Mouse (Mus musculus) cerebellum, adult 2 months (tissue): ENCODE measurements at regions not wholly inside any gene's neighbourhood (a gene's known extent, or its start where the extent isn't known, plus 50 kb on each side); places are given as distances from the start of the nearest gene placed in this dataset.
A peak's percentile ranks its signal among the peaks of the same experiment; 100 is the strongest.

Experiments used
- DNase-seq, 2 experiments: peaks; one replicate each; pipeline ENCODE4 v3.0.0; 2021
- H3K27ac ChIP-seq: fragments of 200-500 bp; 2 replicates; pipeline ENCODE4 v1.5.1; 2012; ENCODE audit warnings: low read length, control low read depth, inconsistent platforms; ENCODE audit not compliant: insufficient read depth
- H3K27me3 ChIP-seq: fragments of 200-500 bp; 2 replicates; pipeline ENCODE4 v1.6.1; 2012; ENCODE audit warnings: inconsistent platforms, mild to moderate bottlenecking, low read length, moderate library complexity; ENCODE audit not compliant: control insufficient read depth, insufficient read depth
- H3K4me1 ChIP-seq: fragments of 200-500 bp; 2 replicates; pipeline ENCODE4 v1.6.1; 2011; ENCODE audit warnings: low read length; ENCODE audit not compliant: control insufficient read depth, insufficient read depth
- H3K4me3 ChIP-seq: fragments of 200-500 bp; replicated peaks from 2 replicates; pipeline ENCODE3; 2011; ENCODE audit warnings: mild to moderate bottlenecking, low read depth, low read length, control low read depth; ENCODE audit not compliant: insufficient read depth
- CTCF ChIP-seq: fragments of 200-500 bp; IDR thresholded peaks from 2 replicates; pipeline ENCODE4 v1.5.1; 2011; ENCODE audit warnings: low read depth, mild to moderate bottlenecking, control low read depth, low read length, moderate library complexity, borderline replicate concordance; ENCODE audit not compliant: insufficient read depth
- POLR2A ChIP-seq: fragments of 200-500 bp; IDR thresholded peaks from 2 replicates; pipeline ENCODE4 v1.6.1; 2011; ENCODE audit warnings: low read length, control low read depth, borderline replicate concordance; ENCODE audit not compliant: insufficient read depth
- WGBS: fragments of 180-500 bp; shearing (Covaris S2); methylation state at CpG from one replicate; pipeline ENCODE4 v1.1.7; 2018; 5-methylcytosine and 5-hydroxymethylcytosine counted together

DNA sequence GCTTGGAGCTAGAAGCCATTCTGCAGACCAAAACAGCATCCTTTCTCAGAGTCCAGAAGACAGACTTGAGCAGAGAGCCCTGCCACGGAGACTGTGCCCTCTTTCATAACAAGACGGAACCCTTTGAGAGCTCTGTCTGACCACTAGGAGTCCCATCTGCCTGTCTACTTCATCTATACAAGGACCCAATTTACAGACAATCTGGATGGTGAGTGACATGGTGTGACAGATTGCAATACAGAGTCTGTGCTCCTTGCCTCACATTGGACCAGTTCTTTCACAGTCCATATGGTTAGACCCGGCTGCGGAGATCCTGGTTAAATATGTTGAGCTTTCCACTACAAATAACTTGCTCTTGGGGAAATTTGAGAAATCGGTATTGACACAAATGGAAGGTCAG is 410.9 kb downstream of the Gxylt1 start:
- 51% methylated on average over 5 of the region's 5 CpGs for WGBS
- DNase-seq, result peak in 1 of 2 experiments; percentile 1

DNA sequence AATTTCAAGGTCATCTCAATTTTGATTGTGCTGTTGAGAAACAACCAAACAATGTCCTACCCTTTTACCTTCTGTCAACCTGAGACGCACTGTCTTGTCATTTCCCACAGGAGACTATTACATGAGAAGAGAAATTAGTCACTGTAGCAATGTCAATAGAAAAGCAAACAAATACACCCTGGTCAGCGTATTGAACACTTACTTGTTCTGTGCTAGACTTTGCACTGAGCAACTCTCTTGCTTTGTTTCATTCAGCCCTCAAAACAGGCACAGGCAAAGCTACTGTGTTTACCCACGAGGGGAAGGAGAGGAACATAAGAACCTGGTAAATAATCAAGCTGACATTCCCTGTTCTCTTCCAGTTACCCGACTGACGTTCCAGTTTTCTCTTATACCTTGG is 424.1 kb downstream of the Gxylt1 start:
- no peaks in the 10 kb centered on the region; the same call in 1 of the 2 replicates for H3K27me3 ChIP-seq
- no peak for DNase-seq
- H3K4me1 ChIP-seq, result no peaks in the 10 kb centered on the region
- H3K27ac ChIP-seq, result no peak overlapping the region
- TF ChIP-seq CTCF (no peak), POLR2A (no peak)
- 69% methylated on average over 5 of the region's 5 CpGs for WGBS
- no peak overlapping the region for H3K4me3 ChIP-seq

More for the DNA sequence above, 410.9 kb downstream of the Gxylt1 start:
- Histone ChIP-seq H3K27ac (no peak overlapping the region), H3K27me3 (no peaks in the 10 kb centered on the region), H3K4me3 (no peak overlapping the region), H3K4me1 (no peaks in the 10 kb centered on the region)
- no peak for TF ChIP-seq CTCF
- no peak for TF ChIP-seq POLR2A

DNA sequence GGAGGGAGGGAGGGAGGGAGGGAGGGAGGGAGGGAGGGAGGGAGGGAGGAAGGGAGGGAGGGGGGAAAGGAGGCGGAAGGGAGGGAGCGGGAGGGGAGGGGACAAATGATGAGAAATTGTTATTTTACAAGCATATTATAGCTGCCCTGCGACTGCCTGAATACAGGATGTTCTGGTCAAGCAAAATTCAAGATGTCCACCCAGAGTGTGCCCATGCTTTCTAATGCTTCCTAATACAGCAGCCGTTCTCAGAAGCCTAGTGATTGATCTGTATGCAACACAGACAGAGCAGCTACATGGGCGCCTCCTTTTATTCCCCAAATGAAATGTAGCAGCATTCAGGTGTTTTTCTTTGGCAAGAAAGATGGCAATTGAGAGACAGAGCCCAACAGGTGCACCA is 434.9 kb downstream of the Gxylt1 start:
- Histone ChIP-seq H3K27ac (no peak overlapping the region), H3K4me3 (no peak overlapping the region), H3K27me3 (no peaks in the 10 kb centered on the region), H3K4me1 (no peaks in the 10 kb centered on the region)
- 30% methylated on average over 5 of the region's 5 CpGs for WGBS
- no peak for TF ChIP-seq POLR2A
- no peak for TF ChIP-seq CTCF
- DNase-seq, result no peak

DNA sequence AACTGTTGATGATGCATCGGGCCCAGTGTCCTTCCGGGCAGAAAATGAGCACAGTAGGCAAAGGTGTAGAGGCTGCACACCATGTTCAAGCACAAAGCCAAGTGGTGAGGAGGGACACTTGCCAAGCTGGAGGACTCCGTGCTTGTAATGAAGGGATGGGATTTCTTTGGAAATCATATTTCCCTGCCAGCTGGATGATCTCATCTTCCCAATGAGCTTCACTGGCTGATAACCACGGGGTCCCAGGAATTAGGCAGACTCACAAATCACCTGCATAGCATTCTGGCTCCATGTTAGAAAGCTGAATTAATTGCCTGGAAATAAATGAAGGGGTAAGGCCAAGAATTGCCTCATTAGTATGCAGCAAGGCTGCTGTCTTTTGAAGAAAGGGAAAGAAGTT is 435.4 kb downstream of the Gxylt1 start:
- Histone ChIP-seq H3K4me3 (no peak overlapping the region), H3K4me1 (no peaks in the 10 kb centered on the region), H3K27me3 (no peaks in the 10 kb centered on the region), H3K27ac (no peak overlapping the region)
- whole genome bisulfite sequencing, result 4% methylated on average over 4 of the region's 4 CpGs
- DNase-seq, result peak; percentile 26 to 67
- TF ChIP-seq CTCF (no peak), POLR2A (no peak)

DNA sequence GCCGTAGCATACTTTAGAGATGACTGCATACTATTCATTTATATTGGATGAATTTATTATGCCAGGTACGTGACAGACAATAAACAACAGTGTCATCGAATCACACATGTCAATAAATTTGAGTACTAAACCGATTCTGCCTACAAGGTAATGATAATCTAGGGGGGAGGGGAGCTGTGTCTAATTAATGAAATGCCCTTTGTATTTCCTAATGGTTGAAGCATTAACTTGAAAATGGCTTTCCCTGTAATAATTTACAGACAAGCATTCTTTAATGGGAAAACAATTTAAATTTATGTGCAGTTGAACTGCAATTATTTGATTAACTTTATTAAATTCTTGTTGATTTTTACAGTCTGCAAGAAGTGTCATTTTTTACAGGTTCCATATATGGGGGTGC is 429.5 kb downstream of the Pdzrn4 start:
- WGBS, result 84% methylated on average over 4 of the region's 4 CpGs

More for the DNA sequence above, 429.5 kb downstream of the Pdzrn4 start:
- DNase-seq, result no peak
- Histone ChIP-seq H3K27ac (no peak overlapping the region), H3K4me3 (no peak overlapping the region), H3K4me1 (no peaks in the 10 kb centered on the region), H3K27me3 (no peaks in the 10 kb centered on the region)
- TF ChIP-seq POLR2A (no peak), CTCF (no peak)
